Mouse (Mus musculus) heart, adult 2 months (tissue): Measurements from ENCODE around the gene Gtf2f2. TPM values are rescaled to one million over a fixed set of nuclear protein-coding genes. Genes with fewer than 3 reads are reported as not detected.

Source experiments
- DNase-seq, 2 experiments: peaks; one replicate each; pipeline ENCODE4 v3.0.0; 2021
- H3K27ac ChIP-seq: fragments of 200-600 bp; 2 replicates; pipeline ENCODE4 v1.8.1; 2022
- H3K27me3 ChIP-seq: fragments of 200-500 bp; 2 replicates; pipeline ENCODE4 v1.6.1; 2012; ENCODE audit warnings: mild to moderate bottlenecking, low read length, inconsistent platforms, mixed read lengths; ENCODE audit not compliant: control insufficient read depth, insufficient read depth
- H3K36me3 ChIP-seq: fragments of 200-500 bp; 2 replicates; pipeline ENCODE4 v1.6.1; 2012; ENCODE audit warnings: low read length, inconsistent platforms; ENCODE audit not compliant: control insufficient read depth, insufficient read depth
- H3K4me1 ChIP-seq: fragments of 200-500 bp; 2 replicates; pipeline ENCODE4 v1.6.1; 2011; ENCODE audit warnings: low read length; ENCODE audit not compliant: control insufficient read depth, insufficient read depth
- H3K4me3 ChIP-seq: fragments of 200-600 bp; 2 replicates; pipeline ENCODE4 v1.8.1; 2022
- H3K79me2 ChIP-seq: fragments of 200-500 bp; replicated peaks from 2 replicates; pipeline ENCODE4 v1.6.1; 2012; ENCODE audit warnings: mild to moderate bottlenecking, inconsistent platforms, low read length, moderate library complexity, mixed read lengths; ENCODE audit not compliant: control insufficient read depth, insufficient read depth
- H3K9ac ChIP-seq: fragments of 200-500 bp; 2 replicates; pipeline ENCODE4 v1.6.1; 2012; ENCODE audit warnings: low read depth, mild to moderate bottlenecking, control low read depth, inconsistent platforms, low read length, mixed read lengths
- CTCF ChIP-seq: fragments of 200-600 bp; IDR thresholded peaks from 2 replicates; pipeline ENCODE4 v1.8.1; 2022; ENCODE audit warnings: antibody characterized with exemption, mild to moderate bottlenecking, moderate library complexity
- EP300 ChIP-seq: fragments of 200-500 bp; IDR thresholded peaks from 2 replicates; pipeline ENCODE4 v1.6.1; 2011; ENCODE audit warnings: low read depth, low read length, control low read depth; ENCODE audit not compliant: insufficient read depth
- POLR2A ChIP-seq: fragments of 200-500 bp; IDR thresholded peaks from 2 replicates; pipeline ENCODE4 v1.6.1; 2011; ENCODE audit warnings: mild to moderate bottlenecking, low read depth, low read length, control low read depth; ENCODE audit not compliant: insufficient read depth
- WGBS: fragments of 180-500 bp; shearing (Covaris S2); methylation state at CpG from one replicate; pipeline ENCODE4 v1.1.7; 2018; 5-methylcytosine and 5-hydroxymethylcytosine counted together
- intact Hi-C: fragments of 180-260 bp; cut with DNase I; formaldehyde crosslinking; loops from one replicate; pipeline ENCODE4 v1.15.1; 2025
- polyA plus RNA-seq: library from polyadenylated mRNA; depleted of rRNA; stranded (reverse); fragments of >200 nt; gene quantifications from 2 replicates; pipeline ENCODE4 v1.2.3, GENCODE M21; 2012
- total RNA-seq, 2 experiments: library from RNA; stranded (reverse); gene quantifications; 2 replicates each; pipeline ENCODE4 v1.2.3; 2021

Gene Gtf2f2
- total and polyA plus RNA-seq, 3 experiments = 2.6 to 12.3 (median 10.2) TPM

DNA sequence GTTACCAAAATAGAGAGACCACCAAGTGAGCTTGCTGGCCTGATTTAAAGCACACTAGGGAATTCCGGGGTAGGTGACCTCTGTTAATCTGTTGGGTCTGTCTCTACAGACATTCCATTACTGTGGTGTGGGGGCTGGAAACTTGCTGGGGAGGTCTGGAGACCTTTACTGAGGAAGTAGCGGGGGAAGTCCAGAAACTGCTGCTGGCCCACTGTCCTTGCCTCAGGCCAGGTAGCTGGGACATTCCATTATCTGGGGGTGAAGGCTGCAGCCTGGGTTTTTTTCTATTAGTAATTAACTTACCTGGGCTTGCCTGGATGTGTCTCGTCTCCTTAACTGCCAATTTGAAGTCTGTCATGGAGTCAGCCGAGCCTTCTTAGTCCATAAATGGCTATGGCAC is 128.8 kb downstream of the Gtf2f2 start:
- Histone ChIP-seq H3K36me3 (no peaks in the 10 kb centered on the region), H3K27me3 (no peaks in the 10 kb centered on the region), H3K27ac (no peak overlapping the region), H3K4me1 (no peaks in the 10 kb centered on the region), H3K9ac (no peak overlapping the region), H3K79me2 (no peaks in the 10 kb centered on the region), H3K4me3 (no peak overlapping the region)
- DNase-seq = no peak
- WGBS = 44% methylated on average over 4 of the region's 4 CpGs
- intact Hi-C loops = no loop called here
- TF ChIP-seq POLR2A (no peak), CTCF (no peak), EP300 (no peak)

- WGBS = 32% methylated on average over 8 of the region's 8 CpGs
These were observed 131.7 kb downstream of the Gtf2f2 start for GRCm38 (mm10) chr14:75878980-75879379.

DNA sequence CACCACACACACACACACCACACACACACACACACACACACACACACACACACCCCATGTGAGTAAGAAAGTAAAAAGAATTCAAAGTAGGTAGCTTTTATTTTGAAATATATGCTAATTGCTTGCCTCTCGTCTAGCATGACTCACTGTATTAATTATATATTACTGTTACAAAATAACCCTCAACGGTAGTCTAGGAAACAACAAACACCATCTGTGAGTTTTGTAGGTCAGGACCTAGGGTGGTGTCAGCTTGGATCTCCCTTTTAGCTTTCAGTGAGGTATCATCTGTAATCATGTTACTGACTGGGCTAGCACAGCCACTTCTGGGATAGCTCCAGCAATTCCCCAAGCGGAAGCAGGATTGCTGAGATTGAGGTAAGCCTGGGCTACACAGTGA is 133.4 kb downstream of the Gtf2f2 start:
- no peaks in the 10 kb centered on the region for H3K4me1 ChIP-seq
- H3K79me2 ChIP-seq = no peaks in the 10 kb centered on the region
- WGBS = 72% methylated on average over 3 of the region's 3 CpGs
- no peak for DNase-seq
- intact Hi-C loops = loop anchor here (10.0 kb wide), 2 partner anchors 538 to 598 kb away; partner anchors contain the start of gene Tsc22d1
- no peak for TF ChIP-seq EP300
- no peak for TF ChIP-seq POLR2A
- TF ChIP-seq CTCF = no peak
- no peaks in the 10 kb centered on the region for H3K27me3 ChIP-seq
- H3K9ac ChIP-seq = no peak overlapping the region
- H3K36me3 ChIP-seq = no peaks in the 10 kb centered on the region
- no peak overlapping the region for H3K27ac ChIP-seq
- no peak overlapping the region for H3K4me3 ChIP-seq

More at GRCm38 (mm10) chr14:75878980-75879379, 131.7 kb downstream of the Gtf2f2 start:
- no peak for DNase-seq
- Histone ChIP-seq H3K9ac (no peak overlapping the region), H3K4me1 (no peaks in the 10 kb centered on the region), H3K36me3 (no peaks in the 10 kb centered on the region), H3K27me3 (no peaks in the 10 kb centered on the region), H3K79me2 (no peaks in the 10 kb centered on the region), H3K27ac (no peak overlapping the region), H3K4me3 (no peak overlapping the region)
- TF ChIP-seq POLR2A (no peak), CTCF (no peak), EP300 (no peak)
- intact Hi-C loops = loop anchor here (10.0 kb wide), 2 partner anchors 536 to 596 kb away; partner anchors contain the start of gene Tsc22d1

DNA sequence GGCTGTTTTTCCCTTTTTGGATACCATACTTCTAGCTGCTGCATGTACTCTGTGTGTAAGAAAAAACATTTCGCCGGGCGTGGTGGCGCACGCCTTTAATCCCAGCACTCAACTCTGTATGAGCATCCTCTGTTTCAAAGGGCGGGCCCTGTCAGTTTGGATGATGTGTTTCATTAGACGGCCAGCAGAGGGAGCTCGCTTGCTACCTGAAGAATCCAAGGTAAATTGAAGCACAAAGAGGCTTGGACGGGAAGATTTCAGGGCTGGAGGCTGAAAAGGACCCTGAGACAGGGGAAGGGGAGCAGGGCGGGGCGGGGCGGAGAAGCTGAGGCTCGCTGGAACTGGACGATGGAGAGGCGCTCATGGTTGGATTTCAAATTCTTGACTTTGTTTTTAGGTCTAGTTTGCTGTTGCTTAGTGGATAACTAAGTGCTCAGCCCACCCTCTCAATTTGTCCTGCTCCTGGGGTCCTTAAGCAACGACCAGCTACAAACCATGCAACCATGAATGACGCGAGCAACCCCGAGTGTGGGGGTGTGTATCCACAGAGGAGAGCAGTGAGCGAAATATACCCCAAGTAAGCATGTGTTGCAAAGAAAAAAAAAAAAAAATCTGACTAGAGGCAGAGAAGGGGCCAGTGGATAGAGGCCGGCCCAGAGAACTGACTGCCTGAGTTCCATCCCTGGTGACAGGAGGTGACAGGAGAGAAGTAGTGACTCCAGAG is 134.2 kb downstream of the Gtf2f2 start:
- WGBS = 13% methylated on average over 21 of the region's 21 CpGs
- TF ChIP-seq POLR2A (no peak), CTCF (peak; percentile 85), EP300 (no peak)
- no peak overlapping the region for H3K4me3 ChIP-seq
- no peaks in the 10 kb centered on the region for H3K4me1 ChIP-seq
- no peaks in the 10 kb centered on the region for H3K36me3 ChIP-seq
- DNase-seq = peak; percentile 70 to 79
- intact Hi-C loops = loop anchor here (1.0 to 10.0 kb wide), 3 partner anchors 201 to 598 kb away; partner anchors contain the start of gene Tsc22d1
- no peaks in the 10 kb centered on the region for H3K27me3 ChIP-seq
- no peak overlapping the region for H3K9ac ChIP-seq
- no peaks in the 10 kb centered on the region for H3K79me2 ChIP-seq
- H3K27ac ChIP-seq = no peak overlapping the region

- Histone ChIP-seq H3K9ac (no peak overlapping the region), H3K27ac (no peak overlapping the region), H3K36me3 (no peaks in the 10 kb centered on the region), H3K27me3 (no peaks in the 10 kb centered on the region), H3K4me1 (no peaks in the 10 kb centered on the region; the same call in 1 of the 2 replicates), H3K4me3 (no peak overlapping the region), H3K79me2 (no peaks in the 10 kb centered on the region)
- intact Hi-C loops = loop anchor here (10.0 kb wide), 2 partner anchors 541 to 601 kb away; partner anchors contain the start of gene Tsc22d1
- no peak for DNase-seq
- TF ChIP-seq POLR2A (no peak), EP300 (no peak), CTCF (no peak)
- WGBS = 61% methylated on average over 9 of the region's 9 CpGs
These were observed 137.1 kb downstream of the Gtf2f2 start for GRCm38 (mm10) chr14:75873612-75874011.

- TF ChIP-seq EP300 (no peak), CTCF (peak; percentile 30; the same call in 1 of the 2 replicates), POLR2A (no peak)
- no peak overlapping the region for H3K27ac ChIP-seq
- DNase-seq = no peak
- no peak overlapping the region for H3K9ac ChIP-seq
- no peaks in the 10 kb centered on the region for H3K79me2 ChIP-seq
- H3K4me1 ChIP-seq = no peaks in the 10 kb centered on the region; the same call in 1 of the 2 replicates
- no peak overlapping the region for H3K4me3 ChIP-seq
- H3K36me3 ChIP-seq = no peaks in the 10 kb centered on the region
- no peaks in the 10 kb centered on the region for H3K27me3 ChIP-seq
- intact Hi-C loops = loop anchor here (10.0 kb wide), 2 partner anchors 543 to 603 kb away; partner anchors contain the start of gene Tsc22d1
- 92% methylated on average over 4 of the region's 4 CpGs for WGBS
These were observed 138.9 kb downstream of the Gtf2f2 start for GRCm38 (mm10) chr14:75871750-75872149.
